Mouse (Mus musculus) left cerebral cortex, postnatal 10 days (tissue): Measurements from ENCODE around the gene Tatdn3. TPM values are rescaled to one million over a fixed set of nuclear protein-coding genes. Genes with fewer than 3 reads are reported as not detected.

Experiments
- DNase-seq, 2 experiments: peaks; one replicate each; pipeline ENCODE4 v3.0.0; 2021 to 2022; ENCODE audit warnings: low spot score in 2 of 2, mixed read lengths in 1 of 2; ENCODE audit errors: extremely low spot score in 1 of 2
- intact Hi-C: fragments of 180-260 bp; cut with DNase I; formaldehyde crosslinking; loops from one replicate; pipeline ENCODE4 v1.15.1; 2025
- total RNA-seq, 2 experiments: library from RNA; stranded (reverse); gene quantifications; 2 replicates each; pipeline ENCODE4 v1.2.3; 2021

Tatdn3 gene
- total RNA-seq, 2 experiments from 2014 or later = 25.1 to 28.6 TPM

DNA sequence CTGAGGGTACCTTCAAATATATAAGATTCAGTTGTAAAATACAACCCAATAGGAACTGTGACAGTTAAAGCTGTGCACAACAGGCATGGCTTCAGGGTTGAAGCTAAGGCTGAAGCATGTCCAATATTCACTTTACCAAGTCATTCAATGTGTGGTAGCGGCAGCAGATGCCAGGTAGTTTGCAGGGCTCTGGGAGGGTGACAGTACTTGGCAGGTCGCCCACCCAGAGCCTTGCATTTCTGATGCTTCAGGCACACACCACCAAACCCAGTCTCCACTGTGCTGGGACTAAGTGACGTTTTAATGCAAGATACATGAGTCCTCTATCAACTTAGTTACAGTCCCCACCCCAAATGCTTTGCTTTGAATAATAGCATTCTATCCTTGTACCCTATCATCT lies 62.0 kb downstream of the Tatdn3 start:
- intact Hi-C loops = no loop called here

DNA sequence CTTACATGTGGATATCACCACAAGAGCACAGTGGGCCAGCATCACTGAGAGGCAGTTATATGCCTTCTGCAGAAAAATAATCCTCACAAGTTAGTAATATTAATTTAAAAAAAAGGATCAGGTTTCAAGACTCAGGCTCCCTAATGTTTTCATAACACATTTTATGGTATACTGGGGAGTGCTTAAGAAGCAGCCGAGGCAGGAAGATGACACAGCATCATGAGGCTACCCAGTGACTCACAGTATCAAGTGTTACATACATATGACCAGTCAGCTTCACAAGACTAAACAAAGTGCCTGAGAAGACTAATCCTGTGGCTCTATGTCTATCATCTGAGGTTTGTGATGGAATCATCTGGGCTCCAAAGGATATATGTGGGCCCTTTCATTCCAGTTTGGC lies 64.7 kb downstream of the Tatdn3 start:
- intact Hi-C loops = no loop called here
- DNase-seq = no peak

More for the DNA sequence above, 62.0 kb downstream of the Tatdn3 start:
- no peak for DNase-seq

DNA sequence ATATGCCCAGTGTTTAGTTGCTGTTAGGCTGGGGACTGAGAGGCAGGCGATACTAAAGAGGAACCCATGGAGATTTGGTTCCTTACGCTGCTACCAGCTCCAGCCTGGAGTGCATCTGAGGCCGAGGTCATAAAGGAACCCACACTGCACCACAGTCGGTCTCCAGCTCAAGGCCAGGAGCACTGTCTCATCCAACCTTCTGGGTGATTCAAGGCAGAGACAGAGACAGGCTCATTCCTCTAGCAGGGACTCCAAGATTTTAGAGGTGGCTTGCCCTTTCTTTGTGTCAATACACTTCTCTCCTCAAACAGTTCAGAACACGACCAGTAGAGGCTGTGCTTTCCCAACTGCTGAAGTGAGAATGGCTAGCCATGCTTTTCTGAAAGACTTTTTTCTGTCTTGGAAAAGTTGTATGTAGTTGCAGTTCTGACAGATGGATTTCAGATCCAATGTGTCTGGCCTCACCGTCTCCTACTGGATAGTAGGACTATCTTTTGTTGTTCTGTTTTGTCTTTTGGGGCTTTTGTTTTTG lies 66.3 kb downstream of the Tatdn3 start:
- DNase-seq = no peak
- intact Hi-C loops = no loop called here

Other genes starting within 250 kb of the Tatdn3 start
- 10 to 100 TPM; 68.2 to 72.6 TPM for gene Rps6kc1, start 151.2 kb downstream of the Tatdn3 start, total RNA-seq
- gene Angel2, start 137.8 kb downstream of the Tatdn3 start, total RNA-seq = 10 to 100 TPM; 60.9 to 63.8 TPM
- gene Vash2, start 83.6 kb downstream of the Tatdn3 start, total RNA-seq = 10 to 100 TPM in 1 of 2 experiments, 1 to 10 TPM in 1; 9.9 to 11.9 TPM
- gene Flvcr1, start 36.8 kb downstream of the Tatdn3 start, total RNA-seq = 10 to 100 TPM; 18.3 to 18.5 TPM
- not detected for gene Spata45, start 26.3 kb downstream of the Tatdn3 start, total RNA-seq
- 1 to 10 TPM in 1 of 2 experiments, under 1 TPM in 1; 0.64 to 1.4 TPM for gene Nsl1, start 80 bp upstream of the Tatdn3 start, total RNA-seq
- gene Batf3, start 34.9 kb upstream of the Tatdn3 start, total RNA-seq = under 1 TPM; 0.47 to 0.60 TPM
- not detected for gene Fam71a, start 101.9 kb upstream of the Tatdn3 start, total RNA-seq
- under 1 TPM; 0.39 to 0.77 TPM for gene Atf3, start 155.1 kb upstream of the Tatdn3 start, total RNA-seq